Comparison of ENCODE assay signal across 28 mouse cellular contexts in the genomic region with DNA sequence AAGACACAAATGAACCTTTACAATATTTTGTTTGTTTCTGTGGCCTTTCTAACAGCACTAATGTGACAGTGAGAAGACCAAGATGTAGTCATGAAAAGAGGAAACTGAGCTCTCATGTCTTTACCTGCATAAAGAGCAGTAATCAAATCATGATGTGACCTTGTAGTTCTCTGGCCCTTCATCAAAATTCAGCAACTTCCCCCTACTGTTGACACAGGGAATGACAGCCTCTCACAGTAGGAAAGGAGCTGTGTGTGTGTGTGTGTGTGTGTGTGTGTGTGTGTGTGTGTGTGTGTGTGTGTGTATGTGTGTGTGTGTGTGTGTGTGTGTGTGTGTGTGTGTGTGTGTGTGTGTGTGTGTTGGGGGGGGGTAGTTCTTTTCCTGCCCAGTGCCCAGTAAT. TPM values are rescaled to one million over a fixed set of nuclear protein-coding genes. Genes with fewer than 3 reads are reported as not detected.
DNase-seq lines count a peak whose midpoint lies in the region; ATAC-seq and TF ChIP-seq lines count a peak whose summit lies in the region.
"Not testable (repeated sequence)": the region's sequence is repeated elsewhere in the genome, so short reads cannot be mapped to it uniquely, and the experiment has no call there.
"Had no signal": no experiment of that assay in that cellular context is flagged by ENCODE, and none has a peak within 500 bp of the region (broad histone marks: within the 10 kb centered on the region; RNA-seq: fewer than 3 reads in every experiment).

No protein-coding gene starts in this region.

- not testable (repeated sequence) for TF ChIP-seq POLR2A in MEL (IDR thresholded peaks at IDR 0.05; ENCODE audit: control insufficient read depth in 1 of 2, insufficient read depth in 1 of 2, low read depth in 1 of 2, low read length in 2 of 2, poor library complexity in 1 of 2)

- not testable (repeated sequence) for H3K4me3 ChIP-seq in MEL (ENCODE audit: control insufficient read depth in 1 of 2, insufficient read depth in 1 of 2, low read depth in 2 of 2, low read length in 2 of 2); hindbrain, embryonic 11.5 days (ENCODE audit: low read depth, low read length); liver, postnatal 0 days (ENCODE audit: low read depth, low read length)

- H3K27ac ChIP-seq in MEL (ENCODE audit: control insufficient read depth, low read depth, low read length); hindbrain, embryonic 11.5 days (ENCODE audit: low read depth, low read length); liver, postnatal 0 days (ENCODE audit: low read depth): not testable (repeated sequence)

- H3K4me1 ChIP-seq in MEL (ENCODE audit: control insufficient read depth in 1 of 2, insufficient read depth in 2 of 2, low read length in 2 of 2); hindbrain, embryonic 11.5 days (replicated peaks; ENCODE audit: control insufficient read depth, insufficient read depth, low read length); liver, postnatal 0 days (ENCODE audit: insufficient read depth): not testable (repeated sequence)

- TF ChIP-seq RAD21 in MEL (IDR thresholded peaks at IDR 0.05; ENCODE audit: low read depth, low read length): not testable (repeated sequence)

- DNase-seq in MEL (ENCODE audit: low read depth, low spot score) (peak; percentile 6), adipocyte (ENCODE audit: low spot score) (peak; percentile 31)
- peak; percentile 1 for DNase-seq in embryo, embryonic 11.5 days (ENCODE audit: low read depth, low spot score)
- DNase-seq in hindbrain, embryonic 11.5 days (ENCODE audit: low spot score): peak; percentile 14
- peak; percentile 8 for DNase-seq in kidney, postnatal 10 days
- not testable (repeated sequence) for DNase-seq in liver, postnatal 0 days
- DNase-seq in retina, embryonic 14.5 days (ENCODE audit: low spot score): peak; percentile 9

- H3K4me2 ChIP-seq in hindbrain, embryonic 11.5 days (replicated peaks; ENCODE audit: low read depth, low read length); liver, postnatal 0 days (ENCODE audit: low read depth, low read length): not testable (repeated sequence)

- ATAC-seq in hindbrain, embryonic 11.5 days (ENCODE audit: low FRiP score); liver, postnatal 0 days: not testable (repeated sequence)

- not testable (repeated sequence) for H3K27me3 ChIP-seq in MEL (ENCODE audit: control insufficient read depth in 1 of 2, insufficient read depth in 2 of 2, low read length in 2 of 2); hindbrain, embryonic 11.5 days (ENCODE audit: control insufficient read depth, insufficient read depth, low read length); liver, postnatal 0 days (ENCODE audit: insufficient read depth, low read length)

- H3K79me2 ChIP-seq in MEL (ENCODE audit: control insufficient read depth, insufficient read depth, low read length, poor library complexity): not testable (repeated sequence)

- H3K9ac ChIP-seq in MEL (ENCODE audit: control insufficient read depth, low read depth, low read length, poor library complexity, severe bottlenecking); hindbrain, embryonic 11.5 days (ENCODE audit: low read depth, low read length); liver, postnatal 0 days (replicated peaks): not testable (repeated sequence)

- TF ChIP-seq EP300 in MEL (IDR thresholded peaks at IDR 0.05; ENCODE audit: low read depth in 1 of 2, low read length in 2 of 2); liver, postnatal 0 days (IDR thresholded peaks at IDR 0.05; ENCODE audit: low read depth): not testable (repeated sequence)

- not testable (repeated sequence) for TF ChIP-seq CTCF in MEL (IDR thresholded peaks at IDR 0.05 in 2 of 3, conservative IDR thresholded peaks at IDR 0.05 in 1 of 3; ENCODE audit: control insufficient read depth in 1 of 3, insufficient read depth in 1 of 3, low read depth in 2 of 3, low read length in 3 of 3, poor library complexity in 1 of 3, severe bottlenecking in 1 of 3)
- TF ChIP-seq CTCF in liver, postnatal 0 days (IDR thresholded peaks at IDR 0.05; ENCODE audit: low read depth): peak; percentile 45

- H3K36me3 ChIP-seq in MEL (ENCODE audit: control insufficient read depth in 1 of 2, insufficient read depth in 2 of 2, low read length in 2 of 2); hindbrain, embryonic 11.5 days (ENCODE audit: control insufficient read depth, insufficient read depth, low read length); liver, postnatal 0 days (replicated peaks; ENCODE audit: insufficient read depth, low read length): not testable (repeated sequence)

- not testable (repeated sequence) for H3K9me3 ChIP-seq in MEL (replicated peaks; ENCODE audit: insufficient read depth, low read length); hindbrain, embryonic 11.5 days (ENCODE audit: control insufficient read depth, low read length); liver, postnatal 0 days (ENCODE audit: low read length)

RNA-seq across cellular contexts. Expression of gene Sprr1a, which starts 4.4 kb away (rescaled TPM):
- total RNA-seq in MEL (2012; rRNA removed): not detected in 2 replicates
- not detected for polyA plus RNA-seq in MEL (2012; ENCODE audit: insufficient read depth in 1 of 2, insufficient read length in 2 of 2, low read depth in 1 of 2, low replicate concordance in 2 of 2, missing spikeins in 1 of 2)
- polyA plus RNA-seq in hindbrain, embryonic 11.5 days (2014; fragmentation: Nextera tagmentation; extraction: Ambion mirVana): not detected in 2 replicates
- 0.14 TPM in 1 of 2 replicates, not detected in the other for polyA plus RNA-seq in liver, postnatal 0 days (2015; fragmentation: Nextera tagmentation; extraction: Ambion mirVana)
- total RNA-seq: G1E; gastrocnemius, postnatal 14 days; heart, adult 18-20 months; heart, postnatal 14 days; layer of hippocampus, adult 8-10 months; layer of hippocampus, postnatal 36 days; left cerebral cortex, postnatal 14 days had no signal
- polyA plus RNA-seq: forebrain, embryonic 15.5 days; G1E; hindbrain, embryonic 12.5 days; liver, embryonic 13.5 days; macrophage; midbrain, embryonic 10.5 days had no signal

RNA-seq across cellular contexts. Expression of gene Sprr4, which starts 19.0 kb away (rescaled TPM):
- total RNA-seq in MEL (2012; rRNA removed): not detected in 2 replicates
- polyA plus RNA-seq in MEL (2012; ENCODE audit: insufficient read depth in 1 of 2, insufficient read length in 2 of 2, low read depth in 1 of 2, low replicate concordance in 2 of 2, missing spikeins in 1 of 2): not detected
- polyA plus RNA-seq in hindbrain, embryonic 11.5 days (2014; fragmentation: Nextera tagmentation; extraction: Ambion mirVana): not detected in 2 replicates
- polyA plus RNA-seq in liver, postnatal 0 days (2015; fragmentation: Nextera tagmentation; extraction: Ambion mirVana): not detected in 2 replicates
- total RNA-seq: adrenal gland, adult 2 months; G1E; gastrocnemius, postnatal 14 days; heart, adult 18-20 months; heart, postnatal 14 days; layer of hippocampus, adult 8-10 months; layer of hippocampus, postnatal 36 days; left cerebral cortex, postnatal 14 days had no signal
- polyA plus RNA-seq: adrenal gland, adult 2 months; cerebellum, adult 2 months; forebrain, embryonic 15.5 days; G1E; heart, embryonic 12.5 days; hindbrain, embryonic 12.5 days; limb, embryonic 13.5 days; liver, embryonic 13.5 days; lung, embryonic 16.5 days; macrophage; midbrain, embryonic 10.5 days; neural tube, embryonic 15.5 days; small intestine, adult 2 months; stomach, embryonic 16.5 days; thymus, adult 2 months had no signal

RNA-seq across cellular contexts. Expression of gene Sprr3, which starts 22.7 kb away (rescaled TPM):
- not detected in 2 replicates for total RNA-seq in MEL (2012; rRNA removed)
- polyA plus RNA-seq in MEL (2012; ENCODE audit: insufficient read depth in 1 of 2, insufficient read length in 2 of 2, low read depth in 1 of 2, low replicate concordance in 2 of 2, missing spikeins in 1 of 2): not detected
- polyA plus RNA-seq in hindbrain, embryonic 11.5 days (2014; fragmentation: Nextera tagmentation; extraction: Ambion mirVana): not detected in 2 replicates
- not detected in 2 replicates for polyA plus RNA-seq in liver, postnatal 0 days (2015; fragmentation: Nextera tagmentation; extraction: Ambion mirVana)
- total RNA-seq: adrenal gland, adult 2 months; gastrocnemius, postnatal 14 days; heart, adult 18-20 months; heart, postnatal 14 days; layer of hippocampus, adult 8-10 months; layer of hippocampus, postnatal 36 days; left cerebral cortex, postnatal 14 days had no signal
- polyA plus RNA-seq: adrenal gland, adult 2 months; cerebellum, adult 2 months; forebrain, embryonic 15.5 days; G1E; heart, embryonic 12.5 days; hindbrain, embryonic 12.5 days; limb, embryonic 13.5 days; liver, embryonic 13.5 days; lung, embryonic 16.5 days; macrophage; midbrain, embryonic 10.5 days; neural tube, embryonic 15.5 days had no signal

RNA-seq across cellular contexts. Expression of gene Sprr1b, which starts 42.7 kb away (rescaled TPM):
- not detected in 2 replicates for total RNA-seq in MEL (2012; rRNA removed)
- polyA plus RNA-seq in MEL (2012; ENCODE audit: insufficient read depth in 1 of 2, insufficient read length in 2 of 2, low read depth in 1 of 2, low replicate concordance in 2 of 2, missing spikeins in 1 of 2): not detected
- polyA plus RNA-seq in hindbrain, embryonic 11.5 days (2014; fragmentation: Nextera tagmentation; extraction: Ambion mirVana): not detected in 2 replicates
- not detected in 2 replicates for polyA plus RNA-seq in liver, postnatal 0 days (2015; fragmentation: Nextera tagmentation; extraction: Ambion mirVana)
- total RNA-seq: adrenal gland, adult 2 months; G1E; gastrocnemius, postnatal 14 days; heart, adult 18-20 months; heart, postnatal 14 days; layer of hippocampus, adult 8-10 months; layer of hippocampus, postnatal 36 days; left cerebral cortex, postnatal 14 days had no signal
- polyA plus RNA-seq: adrenal gland, adult 2 months; cerebellum, adult 2 months; forebrain, embryonic 15.5 days; G1E; heart, embryonic 12.5 days; hindbrain, embryonic 12.5 days; limb, embryonic 13.5 days; liver, embryonic 13.5 days; lung, embryonic 16.5 days; macrophage; midbrain, embryonic 10.5 days; neural tube, embryonic 15.5 days; small intestine, adult 2 months had no signal

RNA-seq across cellular contexts. Expression of gene Sprr2k, which starts 48.9 kb away (rescaled TPM):
- not detected in 2 replicates for total RNA-seq in MEL (2012; rRNA removed)
- not detected for polyA plus RNA-seq in MEL (2012; ENCODE audit: insufficient read depth in 1 of 2, insufficient read length in 2 of 2, low read depth in 1 of 2, low replicate concordance in 2 of 2, missing spikeins in 1 of 2)
- not detected in 2 replicates for polyA plus RNA-seq in hindbrain, embryonic 11.5 days (2014; fragmentation: Nextera tagmentation; extraction: Ambion mirVana)
- 0.18 TPM in 1 of 2 replicates, not detected in the other for polyA plus RNA-seq in liver, postnatal 0 days (2015; fragmentation: Nextera tagmentation; extraction: Ambion mirVana)
- total RNA-seq: adrenal gland, adult 2 months; gastrocnemius, postnatal 14 days; heart, adult 18-20 months; heart, postnatal 14 days; layer of hippocampus, adult 8-10 months; layer of hippocampus, postnatal 36 days; left cerebral cortex, postnatal 14 days had no signal
- polyA plus RNA-seq: adrenal gland, adult 2 months; cerebellum, adult 2 months; forebrain, embryonic 15.5 days; G1E; heart, embryonic 12.5 days; hindbrain, embryonic 12.5 days; limb, embryonic 13.5 days; liver, embryonic 13.5 days; lung, embryonic 16.5 days; macrophage; midbrain, embryonic 10.5 days; neural tube, embryonic 15.5 days; small intestine, adult 2 months; thymus, adult 2 months had no signal
